Mouse (Mus musculus): Measurements from ENCODE around the gene Eno1. TPM values are rescaled to one million over a fixed set of nuclear protein-coding genes. Genes with fewer than 3 reads are reported as not detected.
"Not testable (repeated sequence)": the region's sequence is repeated elsewhere in the genome, so short reads cannot be mapped to it uniquely, and the experiment has no call there.

The Eno1 gene
- total RNA-seq, 1 experiment from 2014 or later: 200 TPM

DNA sequence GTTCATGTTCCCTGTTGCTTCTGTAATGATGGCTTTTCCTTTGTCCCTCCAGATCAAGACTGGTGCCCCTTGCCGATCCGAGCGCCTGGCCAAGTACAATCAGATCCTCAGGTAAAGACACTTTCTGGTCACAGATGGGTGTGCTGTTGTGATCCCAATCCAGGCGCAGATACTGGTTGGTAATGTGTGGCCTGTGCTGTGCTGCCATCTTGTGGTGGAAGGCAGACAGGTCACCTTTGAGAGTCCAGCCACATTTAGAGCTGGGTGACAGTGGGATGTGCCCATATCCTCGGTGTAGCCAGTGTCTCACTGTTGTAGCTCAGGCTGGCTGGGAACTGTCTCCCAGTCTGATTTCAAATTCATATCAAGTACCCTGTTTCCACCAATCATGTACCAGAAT, 11.5 kb downstream of the Eno1 start:
- ATAC-seq (replicated peaks; ENCODE audit: low read depth, poor library complexity, severe bottlenecking): peak; percentile 92

- no peak for ATAC-seq (replicated peaks; ENCODE audit: low read depth, poor library complexity, severe bottlenecking)
Measured at GRCm38 (mm10) chr4:150248917-150249316, 12.4 kb downstream of the Eno1 start.

DNA sequence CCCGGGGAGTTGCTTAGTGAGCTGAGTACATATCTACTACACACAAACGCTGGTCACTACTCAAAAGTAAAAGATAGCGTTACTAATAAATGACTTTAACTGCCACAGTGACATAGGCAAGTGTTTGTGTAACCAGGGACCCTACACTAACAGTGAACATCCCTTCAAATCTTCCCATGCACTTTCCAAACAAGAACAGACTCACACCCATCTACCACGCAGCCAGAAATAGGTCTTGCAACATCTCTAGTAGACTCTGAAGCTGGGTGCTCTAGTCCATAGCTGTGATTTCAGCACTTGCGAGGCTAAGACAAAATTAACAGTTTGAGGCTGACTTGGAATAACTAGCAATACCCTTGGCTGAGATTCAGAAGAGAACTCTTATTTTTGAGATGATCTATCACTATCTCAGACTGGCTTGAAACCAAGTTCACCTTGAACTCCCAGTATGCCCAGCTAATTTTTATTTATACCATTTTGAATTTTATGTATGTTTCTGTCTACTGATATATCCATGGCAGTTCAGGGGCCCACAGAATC, 13.3 kb downstream of the Eno1 start:
- ATAC-seq (replicated peaks; ENCODE audit: low read depth, poor library complexity, severe bottlenecking): no peak

DNA sequence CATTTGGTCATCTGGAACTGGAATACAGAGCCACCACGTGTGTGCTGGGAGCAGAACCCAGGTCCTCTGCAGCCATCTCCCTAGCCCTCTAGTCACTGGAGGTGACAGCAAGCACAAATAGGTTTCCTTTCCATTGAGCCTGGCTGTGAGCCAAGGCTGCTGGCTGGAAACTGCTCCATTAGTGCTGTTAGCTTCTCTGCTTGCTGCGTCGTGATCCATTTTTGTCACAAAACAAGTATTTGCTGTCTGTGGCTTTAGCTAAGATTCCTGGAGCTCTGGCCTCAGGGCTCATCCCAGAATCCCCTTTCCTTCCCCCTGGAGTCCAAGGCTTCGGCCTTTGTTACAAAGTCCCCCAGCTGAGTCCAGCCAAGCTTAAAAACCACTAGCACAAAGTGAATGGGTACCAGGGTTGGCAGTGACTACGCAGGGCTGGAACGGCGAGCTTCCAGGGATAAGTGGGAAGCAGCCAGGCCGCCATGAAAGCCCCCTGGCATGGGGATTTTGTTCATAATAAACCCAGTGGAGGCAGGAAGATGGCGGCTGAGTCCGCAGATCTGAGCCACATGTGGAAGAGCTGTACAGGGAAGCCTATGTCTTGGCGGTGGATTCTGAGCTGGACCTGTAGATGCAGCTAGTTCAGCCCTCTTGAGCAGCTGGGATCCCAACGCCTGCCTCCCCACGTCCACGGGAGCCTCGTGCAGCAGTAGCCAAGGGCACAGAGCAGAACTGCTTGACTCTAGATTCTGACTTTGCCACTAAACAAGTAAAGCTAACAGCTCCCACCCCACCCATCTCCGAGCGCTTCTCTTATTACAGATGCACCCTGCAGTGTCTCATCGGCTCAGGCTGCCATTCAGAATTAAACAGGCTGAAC, 14.3 kb downstream of the Eno1 start:
- ATAC-seq (replicated peaks; ENCODE audit: low read depth, poor library complexity, severe bottlenecking): no peak

DNA sequence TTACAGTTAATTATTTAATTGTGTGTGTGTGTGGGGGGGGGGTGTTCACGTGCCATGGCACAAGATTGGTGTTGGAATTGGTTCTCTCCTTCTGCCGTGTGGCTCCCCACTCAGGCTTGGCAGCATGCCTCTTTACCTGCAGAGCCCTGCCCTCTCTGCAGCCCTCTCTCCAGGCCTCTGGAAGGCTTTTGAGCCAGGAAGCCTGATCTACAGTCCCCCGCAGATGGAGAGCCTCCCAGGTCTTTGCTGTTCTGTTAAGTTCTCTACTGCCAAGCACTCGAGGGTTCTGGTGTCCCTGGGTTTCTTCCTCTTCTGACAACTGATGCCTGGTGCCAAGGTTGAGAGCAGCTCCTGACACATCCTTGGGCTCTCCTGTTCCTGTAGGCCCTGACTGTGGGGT, 17.9 kb downstream of the Eno1 start:
- no peak for ATAC-seq (replicated peaks; ENCODE audit: low read depth, poor library complexity, severe bottlenecking)

GRCm38 (mm10) chr4:150255181-150255580, 18.7 kb downstream of the Eno1 start:
- no peak for ATAC-seq (replicated peaks; ENCODE audit: low read depth, poor library complexity, severe bottlenecking)

DNA sequence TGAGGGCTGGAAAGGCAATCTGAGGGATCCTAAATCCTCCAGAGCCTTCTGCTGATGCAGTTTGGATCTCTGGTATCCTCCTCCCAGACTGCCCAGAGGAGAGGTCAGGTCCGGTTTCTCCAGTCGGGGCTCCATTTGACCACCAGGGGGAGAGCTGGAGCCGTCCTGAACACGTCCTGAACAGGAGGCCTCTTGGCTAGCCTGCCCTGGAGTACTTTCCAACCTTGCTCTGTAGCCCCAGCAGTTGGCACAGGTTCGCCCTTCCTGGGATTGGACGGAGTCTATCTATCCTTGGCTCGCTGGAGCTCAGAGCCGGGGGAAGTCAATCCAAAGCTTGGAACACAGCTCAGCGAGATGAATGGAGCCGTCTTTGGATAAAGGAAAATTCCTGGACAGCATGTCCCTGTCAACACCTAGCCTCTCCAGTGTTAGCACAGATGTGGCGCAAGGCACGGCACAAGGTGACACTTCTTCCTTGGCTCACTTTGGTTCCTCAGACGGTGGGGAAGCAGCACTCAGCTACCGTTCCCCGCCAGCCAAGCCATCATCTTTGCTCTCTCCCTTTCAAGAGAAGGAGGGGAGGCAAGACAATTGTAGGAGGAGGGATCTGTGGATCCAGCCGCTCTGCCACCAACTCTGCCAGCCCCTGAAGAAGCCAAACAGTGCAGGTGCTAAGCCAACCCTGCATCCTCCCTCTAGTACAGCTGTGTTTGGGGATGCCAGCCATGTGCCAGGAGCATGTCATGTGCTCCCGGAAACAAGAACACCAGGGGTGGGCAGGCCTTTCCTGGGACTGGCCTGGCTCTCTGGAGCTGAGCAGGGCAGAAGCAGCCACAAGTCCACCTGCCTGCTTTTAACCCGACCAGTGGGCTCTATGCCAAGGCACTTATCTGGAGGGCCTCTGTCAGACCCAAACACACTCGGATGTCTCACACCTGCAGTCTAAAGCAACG, 21.0 kb downstream of the Eno1 start:
- peak; percentile 87 for ATAC-seq (replicated peaks; ENCODE audit: low read depth, poor library complexity, severe bottlenecking)

- no peak for ATAC-seq (replicated peaks; ENCODE audit: low read depth, poor library complexity, severe bottlenecking)
Measured at GRCm38 (mm10) chr4:150258388-150258787, 21.9 kb downstream of the Eno1 start.

- no peak for ATAC-seq (replicated peaks; ENCODE audit: low read depth, poor library complexity, severe bottlenecking)
Measured at GRCm38 (mm10) chr4:150259577-150259976, 23.1 kb downstream of the Eno1 start.

DNA sequence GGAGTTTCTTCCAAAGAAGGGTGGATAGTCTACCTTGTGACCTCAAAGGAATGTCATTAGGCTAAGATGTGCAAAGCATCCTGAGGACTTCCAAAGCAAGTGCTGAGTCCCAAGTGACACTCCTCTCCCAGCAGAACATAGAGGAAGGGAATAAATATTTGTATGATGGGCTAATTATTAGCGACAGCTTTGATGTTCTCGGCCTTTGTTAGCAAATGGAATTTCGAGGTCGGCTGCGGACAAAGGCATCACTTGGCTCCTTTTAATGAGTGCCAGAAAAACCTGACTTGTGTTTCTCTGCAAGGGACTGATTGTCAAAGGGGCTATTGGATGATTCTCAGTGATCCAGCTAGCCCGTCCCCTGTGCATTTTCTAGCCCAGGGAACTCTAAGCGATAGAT, 23.6 kb downstream of the Eno1 start:
- ATAC-seq (replicated peaks; ENCODE audit: low read depth, poor library complexity, severe bottlenecking): no peak

GRCm38 (mm10) chr4:150260745-150261144, 24.2 kb downstream of the Eno1 start:
- ATAC-seq (replicated peaks; ENCODE audit: low read depth, poor library complexity, severe bottlenecking): 0 out of 2 replicates have a peak, but pooled peaks have one; percentile 31

- no peak for ATAC-seq (replicated peaks; ENCODE audit: low read depth, poor library complexity, severe bottlenecking)
Measured at GRCm38 (mm10) chr4:150262301-150262700, 25.8 kb downstream of the Eno1 start.

GRCm38 (mm10) chr4:150264903-150265302, 28.4 kb downstream of the Eno1 start:
- no peak for ATAC-seq (replicated peaks; ENCODE audit: low read depth, poor library complexity, severe bottlenecking)

DNA sequence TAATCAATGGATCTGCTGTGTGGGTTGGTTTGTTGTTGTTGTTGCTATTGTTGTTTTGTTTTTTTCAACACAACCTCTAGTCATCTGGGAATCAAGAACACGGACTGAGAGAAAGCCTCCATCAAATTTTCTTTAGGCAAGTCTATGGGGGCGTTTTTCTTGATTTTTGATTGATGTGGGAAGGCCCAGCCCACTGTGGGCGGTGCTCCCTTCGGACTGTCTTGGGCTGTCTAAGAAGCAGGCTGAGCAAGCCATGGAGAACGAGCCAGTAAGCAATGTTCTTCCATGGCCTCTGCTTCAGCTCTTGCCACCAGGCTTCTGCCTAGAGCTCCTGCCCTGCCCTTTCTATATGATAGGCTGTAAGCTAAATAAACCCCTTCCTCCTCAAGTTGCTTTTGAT, 28.9 kb downstream of the Eno1 start:
- ATAC-seq (replicated peaks; ENCODE audit: low read depth, poor library complexity, severe bottlenecking): no peak

DNA sequence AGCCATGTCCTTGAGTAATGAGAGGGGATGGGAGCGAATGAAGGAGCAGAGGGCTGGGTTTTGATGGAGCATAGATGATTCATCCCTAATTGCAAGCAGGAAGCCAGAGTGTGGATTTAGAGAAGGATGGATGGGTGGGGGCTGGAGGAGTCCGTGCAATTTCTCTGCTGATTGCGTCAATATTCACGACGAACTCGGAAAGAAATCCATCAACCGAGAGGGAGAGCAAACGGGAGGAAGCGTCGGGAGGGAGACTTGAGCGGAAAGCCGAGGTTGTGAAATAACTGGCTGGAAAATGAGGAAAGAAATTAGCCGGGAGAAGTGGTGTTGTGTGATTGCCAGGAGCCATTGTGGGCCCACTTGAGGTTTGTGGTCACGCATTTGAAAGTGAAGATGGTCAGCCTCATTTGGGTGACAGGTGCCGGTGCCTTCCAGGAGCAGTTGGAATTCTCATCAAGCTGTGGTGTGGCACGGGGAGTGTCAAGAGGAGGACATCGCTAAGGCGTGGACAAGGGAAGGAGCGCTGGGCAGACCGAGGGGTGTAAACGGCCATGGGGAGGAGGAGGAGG, 30.2 kb downstream of the Eno1 start:
- ATAC-seq (replicated peaks; ENCODE audit: low read depth, poor library complexity, severe bottlenecking): no peak

- peak; percentile 42 for ATAC-seq (replicated peaks; ENCODE audit: low read depth, poor library complexity, severe bottlenecking)
Measured at GRCm38 (mm10) chr4:150268674-150269653, 32.4 kb downstream of the Eno1 start.

DNA sequence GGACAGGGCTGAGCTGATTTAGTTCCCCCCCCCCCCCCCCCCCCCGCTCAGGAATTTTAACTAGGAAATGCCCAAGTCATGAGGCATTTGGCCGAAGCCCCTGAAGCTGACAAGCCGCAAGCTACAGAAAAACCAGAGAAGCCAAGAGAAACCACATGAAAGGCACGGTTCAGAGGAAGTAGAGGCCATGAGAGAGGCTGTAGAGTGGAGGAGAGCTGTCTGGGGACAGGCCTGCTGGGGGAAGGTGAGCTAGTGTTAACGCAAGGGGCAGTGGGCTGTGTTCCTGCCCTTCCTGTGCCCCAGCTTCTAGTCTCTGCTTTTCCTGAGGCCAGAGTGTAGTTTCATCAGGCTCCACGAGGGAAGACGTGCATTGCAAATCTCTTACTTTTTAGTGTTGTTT, 33.2 kb downstream of the Eno1 start:
- ATAC-seq (replicated peaks; ENCODE audit: low read depth, poor library complexity, severe bottlenecking): peak; percentile 51

- not testable (repeated sequence) for ATAC-seq (replicated peaks; ENCODE audit: low read depth, poor library complexity, severe bottlenecking)
Measured at GRCm38 (mm10) chr4:150270718-150271117, 34.2 kb downstream of the Eno1 start.

GRCm38 (mm10) chr4:150272725-150273124, 36.2 kb downstream of the Eno1 start:
- ATAC-seq (replicated peaks; ENCODE audit: low read depth, poor library complexity, severe bottlenecking): peak; percentile 58
